8 mouse cellular contexts compared by ENCODE assay signal in genomic region chrX:168639556-168640356, GRCm38 (mm10). TPM values are rescaled to one million over a fixed set of nuclear protein-coding genes. Genes with fewer than 3 reads are reported as not detected.
DNase-seq lines count a peak whose midpoint lies in the region; ATAC-seq lines count a peak whose summit lies in the region.

No protein-coding gene starts in this region.

- H3K36me3 ChIP-seq in hindbrain, embryonic 12.5 days, result no peaks in the 10 kb centered on the region

- peaks cover 8% of the 10 kb centered on the region; the same call in 1 of the 2 replicates for H3K27me3 ChIP-seq in hindbrain, embryonic 12.5 days

- no peaks in the 10 kb centered on the region for H3K4me1 ChIP-seq in hindbrain, embryonic 12.5 days

- no peak overlapping the region for H3K27ac ChIP-seq in hindbrain, embryonic 12.5 days

- no peaks in the 10 kb centered on the region for H3K9me3 ChIP-seq in hindbrain, embryonic 12.5 days (replicated peaks)

- no peak overlapping the region for H3K9ac ChIP-seq in hindbrain, embryonic 12.5 days

- H3K4me2 ChIP-seq in hindbrain, embryonic 12.5 days (replicated peaks), result peak overlapping the region; percentile 42

- peak; percentile 61 for DNase-seq in Muller cell, postnatal 12 days (ENCODE audit: inconsistent ontology term)
- peak; percentile 58 for DNase-seq in cerebellum, adult 9-11 months
- peak; percentile 7 to 43 for DNase-seq in frontal cortex, postnatal 14 days (ENCODE audit: low spot score in 2 of 2)
- peak; percentile 66 to 71 for DNase-seq in layer of hippocampus, postnatal 10 days (ENCODE audit: low spot score in 2 of 2)
- DNase-seq in lung, postnatal 10 days, result peak; percentile 83
- DNase-seq in ovary, postnatal 14 days (ENCODE audit: low spot score), result peak; percentile 63
- peak; percentile 61 to 78 for DNase-seq in thymus, postnatal 10 days (ENCODE audit: low spot score in 2 of 2)

- ATAC-seq in hindbrain, embryonic 12.5 days (ENCODE audit: low FRiP score), result no peak

- 24% methylated on average over 11 of the region's 11 CpGs for WGBS in hindbrain, embryonic 12.5 days

- H3K4me3 ChIP-seq in hindbrain, embryonic 12.5 days, result peak overlapping the region; percentile 25

RNA-seq across cellular contexts. Expression of gene Msl3, which starts 33.9 kb away (rescaled TPM):
- 26.5 and 27.3 TPM in 2 replicates for polyA plus RNA-seq in hindbrain, embryonic 12.5 days (2016; fragmentation: Nextera tagmentation; extraction: Ambion mirVana)
- total RNA-seq in layer of hippocampus, postnatal 10 days (2021), result 10 to 100 TPM; 22.5 to 22.9 TPM

Comparison
In these comparisons a context has a peak if more than half of its experiments do, and no peak if none do; other contexts are left out.
1. DNase-seq: peak in every context shown above with its lines; median percentile 83 in lung, postnatal 10 days; 70 in thymus, postnatal 10 days; 68 in layer of hippocampus, postnatal 10 days; 63 in ovary, postnatal 14 days; 61 in Muller cell, postnatal 12 days; 58 in cerebellum, adult 9-11 months; 25 in frontal cortex, postnatal 14 days.